Mouse (Mus musculus) neural tube, embryonic 11.5 days (tissue): ENCODE results near the gene Ppp1r1b. TPM values are rescaled to one million over a fixed set of nuclear protein-coding genes. Genes with fewer than 3 reads are reported as not detected.
A peak's percentile ranks its signal among the peaks of the same experiment; 100 is the strongest.

Experiments used
- ATAC-seq: fragments of 200-750 bp; cut with Nextera tagmentation; 2 replicates; pipeline ENCODE4 v1.8.0; 2017; ENCODE audit warnings: moderate number of reproducible peaks, mild to moderate bottlenecking, moderate TSS enrichment, moderate library complexity; ENCODE audit not compliant: insufficient read depth, low FRiP score, low TSS enrichment
- DNase-seq: peaks from one replicate; pipeline ENCODE4 v3.0.0-alpha.2; 2015; ENCODE audit warnings: low spot score
- H3K27ac ChIP-seq: fragments of 300-500 bp; sonication (generic); 2 replicates; pipeline ENCODE4 v1.5.1; 2014; ENCODE audit warnings: low read depth, mild to moderate bottlenecking, low read length
- H3K27me3 ChIP-seq: fragments of 300-500 bp; sonication (generic); 2 replicates; pipeline ENCODE4 v1.6.1; 2014; ENCODE audit warnings: mild to moderate bottlenecking, low read length, mixed read lengths; ENCODE audit not compliant: control insufficient read depth, insufficient read depth
- H3K36me3 ChIP-seq: fragments of 300-500 bp; sonication (generic); 2 replicates; pipeline ENCODE4 v1.6.1; 2014; ENCODE audit warnings: mild to moderate bottlenecking, low read length, moderate library complexity, mixed read lengths; ENCODE audit not compliant: control insufficient read depth, insufficient read depth
- H3K4me1 ChIP-seq: fragments of 300-500 bp; sonication (generic); 2 replicates; pipeline ENCODE4 v1.6.1; 2014; ENCODE audit warnings: low read length, mixed read lengths; ENCODE audit not compliant: control insufficient read depth, insufficient read depth
- H3K4me2 ChIP-seq: fragments of 300-500 bp; sonication (generic); 2 replicates; pipeline ENCODE4 v1.6.1; 2014; ENCODE audit warnings: low read depth, mild to moderate bottlenecking, moderate library complexity
- H3K4me3 ChIP-seq: fragments of 300-500 bp; sonication (generic); 2 replicates; pipeline ENCODE4 v1.5.1; 2014; ENCODE audit warnings: low read depth, low read length
- H3K9ac ChIP-seq: fragments of 300-500 bp; sonication (generic); 2 replicates; pipeline ENCODE4 v1.6.1; 2014; ENCODE audit warnings: mild to moderate bottlenecking, low read length
- H3K9me3 ChIP-seq: fragments of 300-500 bp; sonication (generic); 2 replicates; pipeline ENCODE4 v1.6.1; 2016; ENCODE audit warnings: low read length; ENCODE audit not compliant: control insufficient read depth
- WGBS: fragments of 180-500 bp; shearing (Covaris S2); extraction: QIAGEN DNeasy Blood & Tissue Kit; methylation state at CpG from one replicate; pipeline ENCODE4 v1.1.7; 2014; 5-methylcytosine and 5-hydroxymethylcytosine counted together
- polyA plus RNA-seq: library from polyadenylated mRNA; unstranded; fragments of >200 nt; fragmentation: Nextera tagmentation; extraction: Ambion mirVana; gene quantifications from 2 replicates; pipeline ENCODE4 v1.2.1, GENCODE M21; 2014

Gene Ppp1r1b
- polyA plus RNA-seq, 1 experiment from 2014 or later: 0.15 TPM

DNA sequence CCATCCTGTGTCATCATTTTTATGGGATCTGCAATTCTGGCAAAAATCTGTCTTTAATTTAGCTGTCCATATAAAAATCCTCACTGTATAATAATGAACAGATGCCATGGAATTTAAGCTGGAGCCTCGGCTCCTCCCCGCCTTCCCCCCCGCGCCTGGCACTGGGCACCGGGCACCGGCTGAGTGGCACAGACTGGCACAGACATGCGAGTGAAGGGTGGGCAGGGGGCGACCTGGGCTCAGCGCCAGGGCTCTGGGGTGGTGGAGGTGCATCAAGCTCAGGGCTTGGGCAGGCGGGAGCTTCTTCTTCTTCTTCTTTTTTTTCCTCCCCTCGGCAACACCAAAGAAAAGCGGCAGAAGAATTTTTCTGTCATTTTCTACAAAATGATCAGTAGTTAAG is 27.8 kb upstream of the Ppp1r1b start:
- H3K9ac ChIP-seq: no peak overlapping the region
- H3K4me3 ChIP-seq: no peak overlapping the region
- no peaks in the 10 kb centered on the region for H3K4me1 ChIP-seq
- no peak overlapping the region for H3K27ac ChIP-seq
- no peaks in the 10 kb centered on the region for H3K36me3 ChIP-seq
- no peaks in the 10 kb centered on the region for H3K9me3 ChIP-seq
- peaks cover 99% of the 10 kb centered on the region for H3K27me3 ChIP-seq
- DNase-seq: peak; percentile 9
- no peak for ATAC-seq
- WGBS: 7% methylated on average over 12 of the region's 12 CpGs
- H3K4me2 ChIP-seq: no peak overlapping the region

DNA sequence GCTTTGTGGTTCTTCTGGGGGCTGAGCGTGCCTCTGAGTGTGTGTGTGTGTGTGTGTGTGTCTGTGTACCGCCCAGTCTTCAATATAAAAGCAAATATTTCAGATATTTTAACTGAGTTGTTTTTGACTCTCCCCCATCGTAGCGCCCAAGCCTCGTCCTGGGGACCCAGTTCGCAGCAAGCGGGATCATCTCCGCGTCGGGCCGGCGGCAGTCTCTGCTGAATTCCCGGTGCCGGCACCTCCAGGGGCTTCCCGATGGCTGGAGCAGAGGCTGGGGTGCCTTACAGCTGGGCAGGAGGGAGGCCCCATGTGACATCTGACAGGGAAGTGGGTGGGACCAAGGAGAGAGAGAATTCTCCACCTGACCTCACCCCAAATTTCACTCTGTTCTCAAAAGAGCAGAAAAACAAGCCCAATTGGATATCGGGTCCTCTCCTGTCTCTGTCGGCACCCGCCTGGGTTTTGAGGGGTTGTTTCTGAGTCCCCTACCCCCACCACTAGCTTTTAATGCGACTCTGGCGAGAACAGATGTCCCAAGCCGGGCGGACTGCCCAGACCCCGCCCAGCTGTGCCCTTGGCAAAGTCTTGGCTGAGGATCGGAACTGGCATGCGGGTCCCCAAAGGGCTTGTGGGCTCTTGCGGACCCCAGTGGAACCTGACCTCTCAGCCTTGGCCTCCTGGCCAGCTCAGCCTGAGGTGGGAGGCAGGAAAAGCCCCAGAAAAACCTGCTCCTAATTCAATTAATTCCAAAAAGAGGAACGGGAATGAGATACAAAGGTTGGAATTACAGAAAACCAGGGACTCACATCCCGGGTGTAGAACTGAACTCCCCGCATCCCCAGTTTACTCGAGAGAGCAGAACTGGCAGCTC is 27.2 kb upstream of the Ppp1r1b start:
- Histone ChIP-seq H3K4me3 (no peak overlapping the region), H3K9me3 (no peaks in the 10 kb centered on the region), H3K27ac (no peak overlapping the region), H3K27me3 (peaks cover 100% of the 10 kb centered on the region), H3K4me2 (no peak overlapping the region), H3K9ac (no peak overlapping the region), H3K4me1 (no peaks in the 10 kb centered on the region), H3K36me3 (no peaks in the 10 kb centered on the region)
- ATAC-seq (no peak), DNase-seq (peak; percentile 12)
- WGBS: under 1% methylated on average over 30 of the region's 30 CpGs

DNA sequence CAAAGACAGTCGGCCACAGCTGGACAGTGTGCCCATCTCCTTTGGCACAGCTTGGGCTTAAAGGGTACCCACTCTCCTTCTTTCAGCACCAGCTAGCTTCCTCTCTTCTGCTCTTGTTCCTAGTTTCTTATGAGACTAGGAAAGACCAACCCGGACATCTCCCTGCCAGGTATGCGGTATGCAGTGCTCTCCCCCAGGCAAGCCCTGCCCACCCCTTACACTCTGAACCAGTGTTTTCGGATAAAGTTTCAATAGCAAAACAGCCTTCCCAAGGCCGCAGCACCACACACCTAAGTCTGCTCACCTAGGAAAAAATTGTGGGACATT is 26.6 kb upstream of the Ppp1r1b start:
- Histone ChIP-seq H3K9me3 (no peaks in the 10 kb centered on the region), H3K27ac (no peak overlapping the region), H3K4me2 (no peak overlapping the region), H3K4me1 (no peaks in the 10 kb centered on the region), H3K4me3 (no peak overlapping the region), H3K9ac (no peak overlapping the region), H3K27me3 (peaks cover 98% of the 10 kb centered on the region), H3K36me3 (no peaks in the 10 kb centered on the region)
- DNase-seq (no peak), ATAC-seq (no peak)
- 5% methylated on average over 5 of the region's 5 CpGs for WGBS

DNA sequence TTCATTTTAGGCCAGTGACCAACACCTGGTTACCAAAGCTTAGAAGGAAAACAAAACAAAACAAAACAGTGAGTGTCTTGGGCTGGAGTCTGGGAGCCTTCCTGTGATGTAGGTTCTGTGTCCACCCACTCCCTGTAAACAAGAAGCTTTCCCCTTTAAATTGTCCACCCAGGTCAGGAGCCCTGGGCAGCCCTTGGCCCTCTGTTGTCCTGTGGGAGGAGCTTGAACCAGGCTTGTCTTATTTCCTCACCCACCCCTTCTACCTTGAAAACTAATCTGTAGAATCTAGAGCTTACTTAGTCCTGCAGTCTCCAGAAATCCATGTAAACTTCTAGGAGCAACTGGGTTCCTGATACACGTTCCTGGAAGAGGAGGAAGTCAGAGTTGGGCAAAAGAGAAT is 26.0 kb upstream of the Ppp1r1b start:
- H3K36me3 ChIP-seq: no peaks in the 10 kb centered on the region
- H3K9me3 ChIP-seq: no peaks in the 10 kb centered on the region
- H3K4me1 ChIP-seq: no peaks in the 10 kb centered on the region
- H3K27me3 ChIP-seq: peaks cover 98% of the 10 kb centered on the region
- no peak overlapping the region for H3K4me2 ChIP-seq
- 0% methylated on average over 1 of the region's 1 CpGs for WGBS
- H3K4me3 ChIP-seq: no peak overlapping the region
- DNase-seq (peak; percentile 15), ATAC-seq (no peak)
- no peak overlapping the region for H3K27ac ChIP-seq
- H3K9ac ChIP-seq: no peak overlapping the region

DNA sequence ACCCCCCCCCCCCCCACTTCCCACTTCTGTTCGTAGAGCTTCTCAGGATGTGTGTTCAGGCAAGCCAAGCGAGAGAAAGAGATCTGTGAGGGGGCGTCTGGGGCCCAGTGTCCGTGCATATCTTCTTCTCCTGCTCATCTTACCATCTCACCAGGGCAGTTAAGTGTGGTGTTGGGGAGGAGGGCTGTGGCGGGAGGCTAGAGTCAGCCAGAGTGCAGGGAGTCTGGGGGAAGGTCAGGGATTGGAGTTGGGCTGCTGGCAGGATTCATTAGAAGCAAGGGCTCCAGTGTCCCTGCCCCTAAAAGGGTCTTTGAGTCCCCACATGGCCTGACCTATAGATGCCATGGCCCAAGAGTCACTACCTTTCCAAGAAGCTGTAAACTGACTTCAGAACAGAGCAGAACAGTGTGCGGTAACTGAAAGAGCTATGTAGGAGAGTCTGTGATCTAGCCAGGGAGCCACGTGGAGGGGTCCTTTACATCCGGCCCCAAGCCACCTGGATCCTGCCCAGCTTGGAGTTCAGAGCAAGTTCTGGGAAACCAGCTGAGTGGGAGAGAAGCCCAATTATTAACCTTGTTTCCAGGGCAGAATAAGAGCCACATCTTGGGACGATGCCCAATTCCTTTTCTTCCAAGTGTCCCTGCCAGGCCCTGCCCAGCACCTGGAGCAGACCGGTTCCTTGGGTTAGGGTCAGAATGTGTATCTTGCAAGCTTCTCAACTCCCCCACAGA is 24.9 kb upstream of the Ppp1r1b start:
- Histone ChIP-seq H3K9me3 (no peaks in the 10 kb centered on the region), H3K27me3 (peaks cover 98% of the 10 kb centered on the region), H3K4me2 (no peak overlapping the region), H3K4me1 (peaks cover 7% of the 10 kb centered on the region), H3K9ac (no peak overlapping the region), H3K27ac (no peak overlapping the region), H3K36me3 (no peaks in the 10 kb centered on the region), H3K4me3 (no peak overlapping the region)
- peak; percentile 9 for DNase-seq
- under 1% methylated on average over 9 of the region's 10 CpGs for WGBS
- ATAC-seq: no peak

DNA sequence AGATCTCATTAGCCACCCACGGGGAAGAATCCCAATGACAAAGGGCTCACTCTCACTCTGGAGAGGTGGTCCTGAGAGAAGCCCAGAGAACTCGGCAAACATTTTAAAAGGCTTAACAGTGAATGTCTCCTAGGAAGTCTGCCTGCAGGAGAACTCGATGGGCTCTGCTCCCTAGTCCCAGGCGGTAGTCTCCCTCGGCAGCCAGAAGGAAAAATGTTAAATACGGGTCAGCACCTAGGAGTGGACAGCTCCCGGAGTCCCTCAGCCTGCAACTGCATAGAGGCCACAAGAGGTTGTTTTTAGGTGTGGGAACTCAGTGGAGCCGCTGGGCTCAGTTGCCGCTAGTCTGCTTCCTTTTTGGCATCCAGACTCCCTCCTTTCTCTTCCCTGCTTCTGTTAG is 24.3 kb upstream of the Ppp1r1b start:
- Histone ChIP-seq H3K27ac (no peak overlapping the region), H3K4me1 (peaks cover 9% of the 10 kb centered on the region), H3K9ac (no peak overlapping the region), H3K36me3 (no peaks in the 10 kb centered on the region), H3K27me3 (peaks cover 98% of the 10 kb centered on the region), H3K9me3 (no peaks in the 10 kb centered on the region), H3K4me3 (no peak overlapping the region), H3K4me2 (no peak overlapping the region)
- ATAC-seq: no peak
- DNase-seq: peak; percentile 49
- WGBS: 1% methylated on average over 9 of the region's 9 CpGs

DNA sequence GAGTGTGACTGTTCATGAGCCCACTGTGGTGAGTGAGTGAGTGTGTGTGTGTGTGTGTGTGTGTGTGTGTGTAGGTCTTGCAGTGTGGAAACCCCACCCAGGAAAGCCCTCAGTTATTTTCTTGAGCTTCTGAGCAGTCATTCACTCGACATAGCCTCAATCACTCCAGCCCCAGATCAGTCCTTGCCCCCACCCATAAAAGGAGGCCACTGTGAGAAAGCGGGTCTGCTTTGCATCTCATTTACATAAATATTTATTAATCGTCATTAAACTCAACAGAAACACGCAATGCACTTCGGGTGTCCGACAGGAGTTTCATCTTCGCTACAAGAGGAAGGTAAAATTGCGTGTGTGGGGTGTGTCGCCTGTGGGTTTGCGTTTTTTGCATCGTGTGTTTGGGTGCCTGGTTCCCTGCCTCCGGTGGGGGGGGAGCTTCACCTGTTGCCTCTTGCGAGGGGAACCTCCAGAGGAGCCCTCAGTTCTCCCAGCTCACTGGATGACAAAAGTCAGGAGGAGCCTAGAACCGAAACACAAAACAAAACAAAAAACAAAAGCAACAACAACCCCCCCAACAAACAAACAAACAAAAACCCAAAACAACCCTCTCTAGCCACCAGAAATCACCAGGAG is 22.9 kb upstream of the Ppp1r1b start:
- 3% methylated on average over 14 of the region's 14 CpGs for WGBS
- Histone ChIP-seq H3K9ac (no peak overlapping the region), H3K27me3 (peaks cover 98% of the 10 kb centered on the region), H3K27ac (no peak overlapping the region), H3K4me2 (no peak overlapping the region), H3K9me3 (no peaks in the 10 kb centered on the region), H3K36me3 (no peaks in the 10 kb centered on the region), H3K4me1 (peaks cover 9% of the 10 kb centered on the region), H3K4me3 (no peak overlapping the region)
- no peak for DNase-seq
- ATAC-seq: no peak

DNA sequence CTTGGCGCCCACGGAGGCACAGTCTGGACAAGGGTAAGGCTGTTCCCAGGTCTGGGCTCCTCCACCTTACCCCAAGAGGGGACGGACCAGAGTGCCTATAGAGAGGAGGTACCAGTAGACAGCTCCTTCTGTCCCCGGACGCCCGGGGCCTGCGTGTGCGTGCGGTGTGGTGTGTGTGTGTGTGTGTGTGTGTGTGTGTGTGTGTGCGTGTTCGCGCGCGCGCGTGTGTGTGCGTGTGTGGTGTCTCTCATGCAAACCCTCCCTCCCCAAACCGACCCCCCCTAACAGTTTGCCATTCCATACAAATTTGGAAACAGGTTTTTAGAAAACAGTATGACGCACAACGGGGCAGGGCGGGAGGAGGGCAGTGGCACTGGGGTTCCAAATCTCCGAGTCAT is 22.4 kb upstream of the Ppp1r1b start:
- DNase-seq (no peak), ATAC-seq (no peak)
- H3K4me1 ChIP-seq: peaks cover 9% of the 10 kb centered on the region
- H3K9me3 ChIP-seq: no peaks in the 10 kb centered on the region
- WGBS: 1% methylated on average over 22 of the region's 22 CpGs
- no peaks in the 10 kb centered on the region for H3K36me3 ChIP-seq
- H3K9ac ChIP-seq: no peak overlapping the region
- peaks cover 98% of the 10 kb centered on the region for H3K27me3 ChIP-seq
- no peak overlapping the region for H3K4me2 ChIP-seq
- no peak overlapping the region for H3K4me3 ChIP-seq
- H3K27ac ChIP-seq: no peak overlapping the region
